Mouse (Mus musculus): ENCODE results near the gene Tmeff2. TPM values are rescaled to one million over a fixed set of nuclear protein-coding genes. Genes with fewer than 3 reads are reported as not detected.

The Tmeff2 gene
- polyA plus RNA-seq, 1 experiment = 0.56 TPM

GRCm38 (mm10) chr1:50972509-50973436 lies 72.3 kb downstream of the Tmeff2 start:
- WGBS = 75% methylated on average over 6 of the region's 6 CpGs

GRCm38 (mm10) chr1:50979358-50980081 lies 79.1 kb downstream of the Tmeff2 start:
- DNase-seq (ENCODE audit: low read depth, low spot score) = no peak
- WGBS = 63% methylated on average over 4 of the region's 4 CpGs

More at GRCm38 (mm10) chr1:50972509-50973436, 72.3 kb downstream of the Tmeff2 start:
- no peak for DNase-seq (ENCODE audit: low read depth, low spot score)

- 70% methylated on average over 4 of the region's 4 CpGs for WGBS
- DNase-seq (ENCODE audit: low read depth, low spot score) = no peak
Measured at GRCm38 (mm10) chr1:50980591-50980990, 80.1 kb downstream of the Tmeff2 start.

- no peak for DNase-seq (ENCODE audit: low read depth, low spot score)
- WGBS = 72% methylated on average over 7 of the region's 7 CpGs
Measured at GRCm38 (mm10) chr1:50981151-50981828, 80.8 kb downstream of the Tmeff2 start.

- no peak for DNase-seq (ENCODE audit: low read depth, low spot score)
- WGBS = 73% methylated on average over 2 of the region's 2 CpGs
Measured at GRCm38 (mm10) chr1:50990661-50991060, 90.2 kb downstream of the Tmeff2 start.

- WGBS = 35% methylated on average over 1 of the region's 1 CpGs
- no peak for DNase-seq (ENCODE audit: low read depth, low spot score)
Measured at GRCm38 (mm10) chr1:50994505-50994904, 94.1 kb downstream of the Tmeff2 start.

- 44% methylated on average over 3 of the region's 3 CpGs for WGBS
Measured at GRCm38 (mm10) chr1:50999793-51000192, 99.3 kb downstream of the Tmeff2 start.

GRCm38 (mm10) chr1:51008344-51008743 lies 107.9 kb downstream of the Tmeff2 start:
- 75% methylated on average over 3 of the region's 3 CpGs for WGBS
- DNase-seq (ENCODE audit: low read depth, low spot score) = no peak

More at GRCm38 (mm10) chr1:50999793-51000192, 99.3 kb downstream of the Tmeff2 start:
- DNase-seq (ENCODE audit: low read depth, low spot score) = no peak

- WGBS = 61% methylated on average over 5 of the region's 5 CpGs
- no peak for DNase-seq (ENCODE audit: low read depth, low spot score)
Measured at GRCm38 (mm10) chr1:51040249-51040648, 139.8 kb downstream of the Tmeff2 start.

- 91% methylated on average over 7 of the region's 7 CpGs for WGBS
- no peak for DNase-seq (ENCODE audit: low read depth, low spot score)
Measured at GRCm38 (mm10) chr1:51044810-51045209, 144.4 kb downstream of the Tmeff2 start.

GRCm38 (mm10) chr1:51064549-51064948 lies 164.1 kb downstream of the Tmeff2 start:
- no peak for DNase-seq (ENCODE audit: low read depth, low spot score)

GRCm38 (mm10) chr1:51065652-51066051 lies 165.2 kb downstream of the Tmeff2 start:
- 79% methylated on average over 2 of the region's 2 CpGs for WGBS
- no peak for DNase-seq (ENCODE audit: low read depth, low spot score)

- no peak for DNase-seq (ENCODE audit: low read depth, low spot score)
- WGBS = 78% methylated on average over 3 of the region's 3 CpGs
Measured at GRCm38 (mm10) chr1:51068814-51069213, 168.4 kb downstream of the Tmeff2 start.

GRCm38 (mm10) chr1:51069288-51069687 lies 168.8 kb downstream of the Tmeff2 start:
- 80% methylated on average over 2 of the region's 2 CpGs for WGBS
- DNase-seq (ENCODE audit: low read depth, low spot score) = no peak

GRCm38 (mm10) chr1:51074076-51074475 lies 173.6 kb downstream of the Tmeff2 start:
- 70% methylated on average over 3 of the region's 3 CpGs for WGBS
- DNase-seq (ENCODE audit: low read depth, low spot score) = no peak

- WGBS = 69% methylated on average over 15 of the region's 15 CpGs
- no peak for DNase-seq (ENCODE audit: low read depth, low spot score)
Measured at GRCm38 (mm10) chr1:51075785-51076771, 175.6 kb downstream of the Tmeff2 start.

GRCm38 (mm10) chr1:51088921-51089320 lies 188.5 kb downstream of the Tmeff2 start:
- no peak for DNase-seq (ENCODE audit: low read depth, low spot score)
- 67% methylated on average over 2 of the region's 2 CpGs for WGBS

GRCm38 (mm10) chr1:51089803-51090202 lies 189.4 kb downstream of the Tmeff2 start:
- WGBS = 89% methylated on average over 3 of the region's 3 CpGs
- no peak for DNase-seq (ENCODE audit: low read depth, low spot score)

- no peak for DNase-seq (ENCODE audit: low read depth, low spot score)
- 74% methylated on average over 4 of the region's 4 CpGs for WGBS
Measured at GRCm38 (mm10) chr1:51090212-51090761, 189.8 kb downstream of the Tmeff2 start.
